20 mouse cellular contexts compared by ENCODE assay signal in the genomic region with DNA sequence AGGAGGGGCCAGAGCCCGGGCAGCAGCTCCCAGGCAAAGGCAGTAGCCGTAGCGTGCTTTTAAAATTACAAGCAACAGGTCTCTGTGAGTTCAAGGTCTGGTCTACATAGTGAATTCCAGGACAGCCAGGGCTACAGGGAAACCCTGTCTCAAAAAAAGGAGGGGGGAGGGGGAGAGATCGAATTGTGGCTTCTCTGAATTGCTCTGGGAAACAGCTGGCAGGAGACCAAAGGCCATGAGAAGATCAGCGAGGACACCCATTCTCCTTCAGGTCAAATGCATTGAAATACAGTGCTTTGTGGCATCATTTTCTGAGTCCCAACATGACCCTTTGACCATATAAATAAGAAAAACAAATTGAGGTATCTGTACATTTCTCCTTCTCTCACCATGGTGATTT. TPM values are rescaled to one million over a fixed set of nuclear protein-coding genes. Genes with fewer than 3 reads are reported as not detected.
A peak's percentile ranks its signal among the peaks of the same experiment; 100 is the strongest.
DNase-seq lines count a peak whose midpoint lies in the region; ATAC-seq lines count a peak whose summit lies in the region.
"Had no signal": no experiment of that assay in that cellular context is flagged by ENCODE, and none has a peak within 500 bp of the region (broad histone marks: within the 10 kb centered on the region; RNA-seq: fewer than 3 reads in every experiment).

No protein-coding gene starts in this region.

- ATAC-seq in megakaryocyte-erythroid progenitor cell, adult 5-6 weeks (replicated peaks; ENCODE audit: low FRiP score, low TSS enrichment, poor library complexity, severe bottlenecking): no peak
- ATAC-seq: activated CD4-positive, CD25-positive, alpha-beta regulatory T cell, adult 4 months; forebrain, embryonic 13.5 days; forebrain, embryonic 16.5 days had no signal

- DNase-seq in adrenal gland, adult (ENCODE audit: inconsistent age in 2 of 2, low spot score in 1 of 2): peak; percentile 55 to 91
- no peak for DNase-seq in adrenal gland, postnatal 4 days (ENCODE audit: low spot score in 2 of 2)
- peak; percentile 34 for DNase-seq in kidney, postnatal 14 days
- no peak for DNase-seq in kidney, adult 18-20 months
- DNase-seq in adrenal gland, adult 8-10 months: peak; percentile 57
- peak; percentile 35 for DNase-seq in adrenal gland, postnatal 25 days
- DNase-seq in right cerebral cortex, postnatal 14 days: no peak
- DNase-seq: cerebellum, adult 11-12 months; cerebellum, adult 8-10 months; cerebellum, postnatal 14 days; gastrocnemius, adult 2 months; gastrocnemius, postnatal 14 days had no signal

RNA-seq across cellular contexts. Expression of gene Cavin3, which starts 2.9 kb away (rescaled TPM):
- total RNA-seq in adrenal gland, postnatal 4 days (2021): 10 to 100 TPM; 53.5 to 56.8 TPM
- 10 to 100 TPM; 59.4 to 66.5 (median 60.9) TPM for total RNA-seq in adrenal gland, adult 8-10 months (2022)
- 77.1 and 96.1 TPM in 2 replicates for total RNA-seq in adrenal gland, postnatal 25 days (2021)
- total RNA-seq in megakaryocyte-erythroid progenitor cell, adult 5-6 weeks (2014; fragmentation: Nextera tagmentation): not detected in 2 replicates
- total RNA-seq in megakaryocyte-erythroid progenitor cell, adult 5-6 weeks (2017): 0.61 and 0.75 TPM in 2 replicates

RNA-seq across cellular contexts. Expression of gene Cckbr, which starts 59.5 kb away (rescaled TPM):
- total RNA-seq in adrenal gland, postnatal 4 days (2021): under 1 TPM; 0.22 to 0.23 TPM
- under 1 TPM in 2 of 4 experiments, not detected in 2; 0.13 to 0.15 TPM for total RNA-seq in adrenal gland, adult 8-10 months (2022)
- total RNA-seq in adrenal gland, postnatal 25 days (2021): not detected in 2 replicates
- not detected in 2 replicates for total RNA-seq in megakaryocyte-erythroid progenitor cell, adult 5-6 weeks (2014; fragmentation: Nextera tagmentation)
- not detected in 2 replicates for total RNA-seq in megakaryocyte-erythroid progenitor cell, adult 5-6 weeks (2017)
- total RNA-seq: gastrocnemius, adult 2 months; gastrocnemius, postnatal 14 days; gastrocnemius, postnatal 4 days; heart, adult 8-10 months; heart, postnatal 25 days; hematopoietic stem cell, adult 5-6 weeks had no signal

Comparison
In these comparisons a context has a peak if more than half of its experiments do, and no peak if none do; other contexts are left out.
1. DNase-seq: peak in adrenal gland, adult (2 of 2), kidney, postnatal 14 days (single experiment), adrenal gland, adult 8-10 months (single experiment) and adrenal gland, postnatal 25 days (single experiment); none in adrenal gland, postnatal 4 days (0 of 2), kidney, adult 18-20 months (single experiment) and right cerebral cortex, postnatal 14 days (single experiment).
2. RNA of gene Cavin3, which starts 2.9 kb away (total RNA-seq): 77.1 to 96.1 TPM in adrenal gland, postnatal 25 days, 59.4 to 66.5 TPM in adrenal gland, adult 8-10 months and 53.5 to 56.8 TPM in adrenal gland, postnatal 4 days; 0.61 to 0.75 TPM in megakaryocyte-erythroid progenitor cell, adult 5-6 weeks; every median in the first group is over 10 times any median in the second.